Mouse (Mus musculus): ENCODE results near the gene Vpreb1.

GRCm38 (mm10) chr16:16911641-16912597 is 41.3 kb upstream of the Vpreb1 start:
- TF ChIP-seq POLR2A (IDR thresholded peaks at IDR 0.05; ENCODE audit: borderline replicate concordance, control insufficient read depth, low read depth, low read length) (no peak), CTCF (IDR thresholded peaks at IDR 0.05; ENCODE audit: control insufficient read depth, insufficient read depth, low read length) (peak; percentile 95)
